ENCODE assay signal across 9 mouse cellular contexts in genomic region chr19:11817586-11817985, GRCm38 (mm10). TPM values are rescaled to one million over a fixed set of nuclear protein-coding genes. Genes with fewer than 3 reads are reported as not detected.
A peak's percentile ranks its signal among the peaks of the same experiment; 100 is the strongest.
DNase-seq lines count a peak whose midpoint lies in the region; ATAC-seq and TF ChIP-seq lines count a peak whose summit lies in the region.
"Had no signal": no experiment of that assay in that cellular context is flagged by ENCODE, and none has a peak within 500 bp of the region (broad histone marks: within the 10 kb centered on the region; RNA-seq: fewer than 3 reads in every experiment).

No protein-coding gene starts in this region.

- no peak overlapping the region for H3K27ac ChIP-seq in heart, embryonic 16.5 days (ENCODE audit: low read length)
- H3K27ac ChIP-seq in brown adipose tissue, adult 24 weeks (replicated peaks; ENCODE audit: low read depth, low read length) = 0 out of 2 replicates have a peak overlapping the region, but pooled peaks have one; percentile 44
- no peak overlapping the region for H3K27ac ChIP-seq in hindbrain, embryonic 14.5 days
- peak overlapping the region; percentile 70 for H3K27ac ChIP-seq in midbrain, postnatal 0 days (ENCODE audit: low read depth, low read length)

- peak overlapping the region; percentile 98 for H3K4me2 ChIP-seq in heart, embryonic 16.5 days (ENCODE audit: low read depth, low read length)
- H3K4me2 ChIP-seq in hindbrain, embryonic 14.5 days (replicated peaks) = peak overlapping the region; percentile 80
- H3K4me2 ChIP-seq in midbrain, postnatal 0 days (ENCODE audit: low read depth, low read length, poor library complexity, severe bottlenecking) = peak overlapping the region; percentile 78

- H3K4me3 ChIP-seq in heart, embryonic 16.5 days (ENCODE audit: low read length) = peak overlapping the region; percentile 79
- peak overlapping the region; percentile 83 for H3K4me3 ChIP-seq in brown adipose tissue, adult 24 weeks (ENCODE audit: insufficient read depth, low read depth, low read length)
- peak overlapping the region; percentile 87 for H3K4me3 ChIP-seq in hindbrain, embryonic 14.5 days (replicated peaks; ENCODE audit: low read length)
- peak overlapping the region; percentile 83 for H3K4me3 ChIP-seq in midbrain, postnatal 0 days (ENCODE audit: low read depth, low read length)

- H3K9me3 ChIP-seq in heart, embryonic 16.5 days (replicated peaks; ENCODE audit: control insufficient read depth, low read length) = no peaks in the 10 kb centered on the region
- no peaks in the 10 kb centered on the region for H3K9me3 ChIP-seq in hindbrain, embryonic 14.5 days (ENCODE audit: control insufficient read depth, low read length)
- no peaks in the 10 kb centered on the region for H3K9me3 ChIP-seq in midbrain, postnatal 0 days (ENCODE audit: low read length)

- TF ChIP-seq CTCF in midbrain, postnatal 0 days (IDR thresholded peaks at IDR 0.05) = no peak

- H3K36me3 ChIP-seq in heart, embryonic 16.5 days (ENCODE audit: control insufficient read depth, insufficient read depth) = no peaks in the 10 kb centered on the region
- no peaks in the 10 kb centered on the region for H3K36me3 ChIP-seq in hindbrain, embryonic 14.5 days (replicated peaks; ENCODE audit: control insufficient read depth, insufficient read depth)
- H3K36me3 ChIP-seq in midbrain, postnatal 0 days (ENCODE audit: insufficient read depth, low read length) = no peaks in the 10 kb centered on the region

- 0 out of 2 replicates have a peak, but pooled peaks cover 2% of the 10 kb centered on the region for H3K4me1 ChIP-seq in heart, embryonic 16.5 days (ENCODE audit: control insufficient read depth, insufficient read depth, low read length)
- peaks cover 2% of the 10 kb centered on the region; the same call in 1 of the 2 replicates for H3K4me1 ChIP-seq in brown adipose tissue, adult 24 weeks (ENCODE audit: control insufficient read depth, insufficient read depth, insufficient read length, low read length)
- peaks cover 19% of the 10 kb centered on the region for H3K4me1 ChIP-seq in hindbrain, embryonic 14.5 days (replicated peaks; ENCODE audit: control insufficient read depth, insufficient read depth, low read length)
- H3K4me1 ChIP-seq in midbrain, postnatal 0 days (ENCODE audit: insufficient read depth, low read length) = peaks cover 2% of the 10 kb centered on the region; the same call in 1 of the 2 replicates

- no peaks in the 10 kb centered on the region for H3K27me3 ChIP-seq in heart, embryonic 16.5 days (ENCODE audit: control insufficient read depth, insufficient read depth, low read length)
- H3K27me3 ChIP-seq in hindbrain, embryonic 14.5 days (ENCODE audit: control insufficient read depth, insufficient read depth, low read length) = peaks cover 37% of the 10 kb centered on the region
- no peaks in the 10 kb centered on the region for H3K27me3 ChIP-seq in midbrain, postnatal 0 days (ENCODE audit: insufficient read depth, low read length)

- H3K9ac ChIP-seq in heart, embryonic 16.5 days (ENCODE audit: low read length) = no peak overlapping the region
- peak overlapping the region; percentile 82 for H3K9ac ChIP-seq in hindbrain, embryonic 14.5 days
- H3K9ac ChIP-seq in midbrain, postnatal 0 days (replicated peaks; ENCODE audit: low read length, poor library complexity, severe bottlenecking) = no peak overlapping the region; the same call in 1 of the 2 replicates

- WGBS in heart, embryonic 16.5 days = 23% methylated on average over 5 of the region's 5 CpGs
- WGBS in hindbrain, embryonic 14.5 days = 11% methylated on average over 5 of the region's 5 CpGs
- WGBS in midbrain, postnatal 0 days = 16% methylated on average over 5 of the region's 5 CpGs

- no peak for DNase-seq in heart, adult 18-20 months
- no peak for DNase-seq in hindbrain, embryonic 14.5 days (ENCODE audit: low spot score)
- DNase-seq in midbrain, postnatal 0 days (ENCODE audit: low spot score) = no peak
- DNase-seq in cerebellum, postnatal 4 days (ENCODE audit: low spot score in 2 of 2) = no peak
- no peak for DNase-seq in layer of hippocampus, adult 11-12 months (ENCODE audit: low spot score)
- no peak for DNase-seq in testis, postnatal 14 days (ENCODE audit: low spot score)

- ATAC-seq in heart, embryonic 16.5 days (replicated peaks; ENCODE audit: extremely low read depth, insufficient read depth, low FRiP score) = no peak
- ATAC-seq in hindbrain, embryonic 14.5 days (ENCODE audit: low FRiP score) = no peak
- ATAC-seq in midbrain, postnatal 0 days (ENCODE audit: low FRiP score) = no peak

RNA-seq across cellular contexts. Expression of gene Stx3, which starts 1.6 kb away (rescaled TPM):
- 6.2 and 6.4 TPM in 2 replicates for polyA plus RNA-seq in heart, embryonic 16.5 days (2015; fragmentation: Nextera tagmentation; extraction: Ambion mirVana)
- 1 to 10 TPM; 3.5 to 4.5 TPM for total RNA-seq in heart, adult 18-20 months (2021)
- 1.2 and 2.1 TPM in 2 replicates for polyA plus RNA-seq in brown adipose tissue, adult 24 weeks (2012; ENCODE audit: insufficient read depth, insufficient read length, missing spikeins)
- 20.3 and 20.6 TPM in 2 replicates for polyA plus RNA-seq in hindbrain, embryonic 14.5 days (2014; fragmentation: Nextera tagmentation; extraction: Ambion mirVana)
- total RNA-seq in midbrain, postnatal 0 days (2014; rRNA removed) = 28.8 and 35.0 TPM in 2 replicates
- 36.6 and 37.8 TPM in 2 replicates for polyA plus RNA-seq in midbrain, postnatal 0 days (2015; fragmentation: Nextera tagmentation; extraction: Ambion mirVana)

RNA-seq across cellular contexts. Expression of gene Olfr1417, which starts 21.4 kb away (rescaled TPM):
- polyA plus RNA-seq in heart, embryonic 16.5 days (2015; fragmentation: Nextera tagmentation; extraction: Ambion mirVana) = not detected in 2 replicates
- total RNA-seq in heart, adult 18-20 months (2021) = not detected
- not detected in 2 replicates for polyA plus RNA-seq in brown adipose tissue, adult 24 weeks (2012; ENCODE audit: insufficient read depth, insufficient read length, missing spikeins)
- 0.08 TPM in 1 of 2 replicates, not detected in the other for polyA plus RNA-seq in hindbrain, embryonic 14.5 days (2014; fragmentation: Nextera tagmentation; extraction: Ambion mirVana)
- not detected in 2 replicates for total RNA-seq in midbrain, postnatal 0 days (2014; rRNA removed)
- 0.16 and 0.18 TPM in 2 replicates for polyA plus RNA-seq in midbrain, postnatal 0 days (2015; fragmentation: Nextera tagmentation; extraction: Ambion mirVana)
- total RNA-seq: neutrophil, adult 5-6 weeks had no signal

RNA-seq across cellular contexts. Expression of gene Olfr1418, which starts 43.3 kb away (rescaled TPM):
- polyA plus RNA-seq in heart, embryonic 16.5 days (2015; fragmentation: Nextera tagmentation; extraction: Ambion mirVana) = not detected in 2 replicates
- not detected for total RNA-seq in heart, adult 18-20 months (2021)
- not detected in 2 replicates for polyA plus RNA-seq in brown adipose tissue, adult 24 weeks (2012; ENCODE audit: insufficient read depth, insufficient read length, missing spikeins)
- not detected in 2 replicates for polyA plus RNA-seq in hindbrain, embryonic 14.5 days (2014; fragmentation: Nextera tagmentation; extraction: Ambion mirVana)
- total RNA-seq in midbrain, postnatal 0 days (2014; rRNA removed) = not detected in 2 replicates
- not detected in 2 replicates for polyA plus RNA-seq in midbrain, postnatal 0 days (2015; fragmentation: Nextera tagmentation; extraction: Ambion mirVana)
- total RNA-seq: neutrophil, adult 5-6 weeks had no signal

RNA-seq across cellular contexts. Expression of gene Mrpl16, which starts 47.4 kb away (rescaled TPM):
- 66.1 and 70.5 TPM in 2 replicates for polyA plus RNA-seq in heart, embryonic 16.5 days (2015; fragmentation: Nextera tagmentation; extraction: Ambion mirVana)
- total RNA-seq in heart, adult 18-20 months (2021) = 100 to 1,000 TPM; 113 to 120 TPM
- 113 and 132 TPM in 2 replicates for polyA plus RNA-seq in brown adipose tissue, adult 24 weeks (2012; ENCODE audit: insufficient read depth, insufficient read length, missing spikeins)
- polyA plus RNA-seq in hindbrain, embryonic 14.5 days (2014; fragmentation: Nextera tagmentation; extraction: Ambion mirVana) = 50.8 and 53.1 TPM in 2 replicates
- total RNA-seq in midbrain, postnatal 0 days (2014; rRNA removed) = 15.6 and 22.8 TPM in 2 replicates
- 52.3 and 53.0 TPM in 2 replicates for polyA plus RNA-seq in midbrain, postnatal 0 days (2015; fragmentation: Nextera tagmentation; extraction: Ambion mirVana)

RNA-seq across cellular contexts. Expression of gene Olfr1419, which starts 57.3 kb away (rescaled TPM):
- not detected in 2 replicates for polyA plus RNA-seq in heart, embryonic 16.5 days (2015; fragmentation: Nextera tagmentation; extraction: Ambion mirVana)
- total RNA-seq in heart, adult 18-20 months (2021) = not detected
- not detected in 2 replicates for polyA plus RNA-seq in brown adipose tissue, adult 24 weeks (2012; ENCODE audit: insufficient read depth, insufficient read length, missing spikeins)
- polyA plus RNA-seq in hindbrain, embryonic 14.5 days (2014; fragmentation: Nextera tagmentation; extraction: Ambion mirVana) = not detected in 2 replicates
- 0.16 TPM in 1 of 2 replicates, not detected in the other for total RNA-seq in midbrain, postnatal 0 days (2014; rRNA removed)
- not detected in 2 replicates for polyA plus RNA-seq in midbrain, postnatal 0 days (2015; fragmentation: Nextera tagmentation; extraction: Ambion mirVana)
- total RNA-seq: neutrophil, adult 5-6 weeks had no signal

Comparison
In these comparisons a context has a peak if more than half of its experiments do, and no peak if none do; other contexts are left out.
1. H3K27ac ChIP-seq: peak in brown adipose tissue, adult 24 weeks (single experiment) and midbrain, postnatal 0 days (single experiment); none in heart, embryonic 16.5 days (single experiment) and hindbrain, embryonic 14.5 days (single experiment).
2. Peak in every context shown above with its lines, with median percentiles within 50 percentile points of each other: H3K4me2 ChIP-seq and H3K4me3 ChIP-seq.